Mouse (Mus musculus): ENCODE results near the gene Zbtb48. TPM values are rescaled to one million over a fixed set of nuclear protein-coding genes. Genes with fewer than 3 reads are reported as not detected.
A peak's percentile ranks its signal among the peaks of the same experiment; 100 is the strongest.

The Zbtb48 gene
- total and polyA plus RNA-seq, 3 experiments, result 4.3 to 8.8 (median 5.6) TPM

DNA sequence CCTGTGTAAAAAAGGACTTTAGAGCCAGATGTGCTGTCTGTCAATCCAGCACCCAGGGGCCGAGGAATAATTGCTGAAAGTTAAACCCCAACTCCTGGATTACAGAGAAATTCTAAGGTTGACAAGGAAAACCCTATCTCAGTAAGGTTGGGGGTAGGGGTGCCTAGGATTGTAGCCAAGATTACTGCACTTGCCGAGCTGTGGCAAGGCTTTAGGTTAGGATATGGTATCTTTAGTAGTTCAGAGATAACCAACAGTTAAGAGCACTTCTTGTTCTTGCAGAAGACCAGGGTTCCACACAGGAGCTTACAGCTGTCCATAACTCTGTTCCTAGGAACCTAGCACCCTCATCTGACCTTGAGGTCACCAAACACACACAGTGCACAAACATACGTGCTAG, 29.8 kb downstream of the Zbtb48 start:
- DNase-seq, result no peak
- Histone ChIP-seq H3K36me3 (ENCODE audit: control insufficient read depth, insufficient read depth, low read length) (no peaks in the 10 kb centered on the region; the same call in 1 of the 2 replicates), H3K27ac (no peak overlapping the region)

GRCm38 (mm10) chr4:151996951-151997222, 30.6 kb downstream of the Zbtb48 start:
- no peaks in the 10 kb centered on the region; the same call in 1 of the 2 replicates for H3K36me3 ChIP-seq (ENCODE audit: control insufficient read depth, insufficient read depth, low read length)
- H3K4me3 ChIP-seq, result peak overlapping the region; percentile 94
- WGBS, result 2% methylated on average over 13 of the region's 13 CpGs
- intact Hi-C loops (cut with DNase I), result loop anchor here (1.0 kb wide), 2 partner anchors 10 to 29 kb away; no protein-coding TSS in a partner anchor
- peak overlapping the region; percentile 97 for H3K27ac ChIP-seq
- no peak for DNase-seq
- 0 out of 2 replicates have a peak, but pooled peaks cover 3% of the 10 kb centered on the region for H3K4me1 ChIP-seq (ENCODE audit: control insufficient read depth, insufficient read depth, low read length)
- no peaks in the 10 kb centered on the region for H3K27me3 ChIP-seq (ENCODE audit: control insufficient read depth, insufficient read depth, low read length)
- no peak for TF ChIP-seq POLR2A (IDR thresholded peaks at IDR 0.05; ENCODE audit: insufficient read depth, low read depth, low read length)
- no peak for TF ChIP-seq EP300 (IDR thresholded peaks at IDR 0.05; ENCODE audit: insufficient read depth, low read depth, low read length)
- no peak for TF ChIP-seq CTCF (IDR thresholded peaks at IDR 0.05)
- peak overlapping the region; percentile 88 for H3K9ac ChIP-seq (ENCODE audit: low read depth, low read length)
- H3K79me2 ChIP-seq (replicated peaks; ENCODE audit: control insufficient read depth, insufficient read depth, low read length), result peaks cover 4% of the 10 kb centered on the region; the same call in 1 of the 2 replicates

More for the DNA sequence above, 29.8 kb downstream of the Zbtb48 start:
- H3K27me3 ChIP-seq (ENCODE audit: control insufficient read depth, insufficient read depth, low read length), result no peaks in the 10 kb centered on the region
- TF ChIP-seq POLR2A (IDR thresholded peaks at IDR 0.05; ENCODE audit: insufficient read depth, low read depth, low read length) (no peak), EP300 (IDR thresholded peaks at IDR 0.05; ENCODE audit: insufficient read depth, low read depth, low read length) (no peak), CTCF (IDR thresholded peaks at IDR 0.05) (no peak)
- H3K79me2 ChIP-seq (replicated peaks; ENCODE audit: control insufficient read depth, insufficient read depth, low read length), result peaks cover 4% of the 10 kb centered on the region; the same call in 1 of the 2 replicates
- H3K4me1 ChIP-seq (ENCODE audit: control insufficient read depth, insufficient read depth, low read length), result 0 out of 2 replicates have a peak, but pooled peaks cover 3% of the 10 kb centered on the region
- 72% methylated on average over 3 of the region's 3 CpGs for WGBS
- H3K4me3 ChIP-seq, result no peak overlapping the region
- intact Hi-C loops (cut with DNase I), result loop anchor here (1.0 kb wide), 2 partner anchors 10 to 29 kb away; no protein-coding TSS in a partner anchor
- no peak overlapping the region for H3K9ac ChIP-seq (ENCODE audit: low read depth, low read length)

- intact Hi-C loops (cut with DNase I), result no loop called here
- Histone ChIP-seq H3K36me3 (ENCODE audit: control insufficient read depth, insufficient read depth, low read length) (no peaks in the 10 kb centered on the region; the same call in 1 of the 2 replicates), H3K27me3 (ENCODE audit: control insufficient read depth, insufficient read depth, low read length) (no peaks in the 10 kb centered on the region), H3K4me1 (ENCODE audit: control insufficient read depth, insufficient read depth, low read length) (0 out of 2 replicates have a peak, but pooled peaks cover 3% of the 10 kb centered on the region), H3K79me2 (replicated peaks; ENCODE audit: control insufficient read depth, insufficient read depth, low read length) (peaks cover 4% of the 10 kb centered on the region; the same call in 1 of the 2 replicates), H3K27ac (peak within 1 kb of the TSS; percentile 97), H3K9ac (ENCODE audit: low read depth, low read length) (peak within 1 kb of the TSS; percentile 98), H3K4me3 (peak within 1 kb of the TSS; percentile 94)
- TF ChIP-seq CTCF (IDR thresholded peaks at IDR 0.05) (peak; percentile 26), EP300 (IDR thresholded peaks at IDR 0.05; ENCODE audit: insufficient read depth, low read depth, low read length) (no peak), POLR2A (IDR thresholded peaks at IDR 0.05; ENCODE audit: insufficient read depth, low read depth, low read length) (peak; percentile 88)
- peak; percentile 98 to 99 for DNase-seq
- under 1% methylated on average over 93 of the region's 94 CpGs for WGBS
These were observed 31.1 kb downstream of the Zbtb48 start, which contains the start of gene Phf13 for GRCm38 (mm10) chr4:151996173-151996950. TSS of gene Phf13 (minus strand) at chr4:151996258.

DNA sequence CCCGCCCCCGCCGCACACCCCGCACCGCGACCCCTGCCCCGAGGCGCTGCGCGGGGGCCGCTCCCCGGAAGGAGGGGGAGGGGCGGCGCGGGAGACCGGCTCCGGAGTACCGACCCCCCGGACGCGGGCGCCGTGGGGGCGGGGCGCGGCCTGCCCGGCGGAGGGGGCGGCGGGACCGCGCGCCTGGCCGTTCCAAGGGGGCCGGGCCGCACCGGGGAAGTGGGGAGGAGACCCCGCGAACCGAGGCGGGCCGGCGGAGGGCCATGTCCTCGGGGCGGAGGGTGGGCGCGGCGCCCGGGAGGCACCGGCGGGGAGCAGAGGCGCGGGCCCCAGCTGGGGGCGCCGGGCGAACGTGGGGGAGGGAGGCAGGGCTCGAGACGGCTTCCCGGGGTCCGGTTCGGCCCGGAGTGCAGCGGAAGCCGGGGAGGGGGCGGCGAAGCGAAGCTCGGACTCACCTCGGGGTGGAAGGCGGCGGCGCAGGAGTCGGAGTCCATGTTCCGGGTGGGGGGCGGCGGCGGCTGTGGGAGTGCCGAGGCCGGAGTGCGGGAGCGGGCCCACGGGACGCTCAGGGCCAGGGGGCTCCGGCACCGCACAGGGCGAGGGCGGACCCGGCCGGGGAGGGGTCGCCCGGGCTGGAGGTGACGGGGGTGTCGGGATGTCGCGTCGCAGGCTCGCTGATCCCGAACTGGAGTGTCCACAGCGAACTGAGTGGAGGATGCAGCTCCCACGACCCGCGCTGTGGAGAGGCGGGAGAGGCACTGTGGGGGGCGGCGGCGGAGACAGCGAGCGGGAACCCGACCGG, 31.9 kb downstream of the Zbtb48 start:
- Histone ChIP-seq H3K9ac (ENCODE audit: low read depth, low read length) (peak overlapping the region; percentile 98), H3K36me3 (ENCODE audit: control insufficient read depth, insufficient read depth, low read length) (no peaks in the 10 kb centered on the region; the same call in 1 of the 2 replicates), H3K27ac (peak overlapping the region; percentile 84), H3K4me3 (peak overlapping the region; percentile 94), H3K79me2 (replicated peaks; ENCODE audit: control insufficient read depth, insufficient read depth, low read length) (peaks cover 4% of the 10 kb centered on the region; the same call in 1 of the 2 replicates), H3K27me3 (ENCODE audit: control insufficient read depth, insufficient read depth, low read length) (no peaks in the 10 kb centered on the region), H3K4me1 (ENCODE audit: control insufficient read depth, insufficient read depth, low read length) (0 out of 2 replicates have a peak, but pooled peaks cover 3% of the 10 kb centered on the region)
- intact Hi-C loops (cut with DNase I), result no loop called here
- TF ChIP-seq POLR2A (IDR thresholded peaks at IDR 0.05; ENCODE audit: insufficient read depth, low read depth, low read length) (peak; percentile 43), EP300 (IDR thresholded peaks at IDR 0.05; ENCODE audit: insufficient read depth, low read depth, low read length) (no peak)
- peak; percentile 57 to 58 for DNase-seq
- WGBS, result 2% methylated on average over 82 of the region's 111 CpGs

DNA sequence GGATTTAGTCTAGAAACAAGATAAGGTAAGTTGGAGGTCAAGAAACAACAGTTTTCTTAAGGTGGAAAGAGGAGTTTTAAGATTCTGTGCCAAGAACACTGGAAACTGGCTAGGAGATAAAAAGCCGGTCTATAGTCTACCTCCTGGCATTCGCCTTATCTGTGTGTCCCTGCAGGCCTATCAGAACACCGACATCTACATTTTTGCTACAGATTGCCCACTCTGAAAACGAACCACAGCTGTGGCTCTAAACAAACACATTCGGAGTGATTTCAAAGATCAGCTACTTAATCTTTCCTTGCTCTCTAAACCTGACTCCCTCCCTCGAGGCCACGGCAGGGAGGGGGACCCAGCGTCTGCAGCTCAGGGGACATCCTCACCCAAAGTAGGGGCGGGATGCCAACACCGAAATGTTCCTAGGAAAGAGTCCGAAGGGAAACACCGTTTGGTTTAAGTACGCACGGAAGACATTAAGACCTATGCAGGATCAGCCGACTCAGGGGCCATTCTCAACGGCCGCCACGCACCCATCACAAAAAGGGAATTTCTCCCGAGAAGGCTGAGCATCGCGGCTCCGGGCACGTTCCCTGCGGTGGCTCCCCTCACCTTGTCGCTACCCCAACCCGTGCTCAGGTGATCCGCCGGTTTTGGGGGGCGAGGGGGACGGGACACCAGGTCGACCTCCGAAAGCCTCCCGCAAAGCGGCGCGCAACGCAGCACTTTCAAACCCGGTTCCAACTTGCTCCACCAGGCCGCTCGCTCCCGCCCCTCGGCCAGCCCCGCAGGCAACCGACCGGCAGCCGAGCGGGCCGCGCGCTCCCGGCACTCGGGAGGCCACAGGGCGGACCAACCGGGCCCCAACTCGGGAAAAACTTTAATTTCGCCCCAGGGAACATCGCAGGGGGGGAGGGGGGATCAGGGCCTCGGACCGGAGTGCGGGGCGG, 33.0 kb downstream of the Zbtb48 start:
- Histone ChIP-seq H3K27ac (peak overlapping the region; percentile 6; the same call in 1 of the 2 replicates), H3K9ac (ENCODE audit: low read depth, low read length) (peak overlapping the region; percentile 98), H3K79me2 (replicated peaks; ENCODE audit: control insufficient read depth, insufficient read depth, low read length) (peaks cover 4% of the 10 kb centered on the region; the same call in 1 of the 2 replicates), H3K4me1 (ENCODE audit: control insufficient read depth, insufficient read depth, low read length) (0 out of 2 replicates have a peak, but pooled peaks cover 3% of the 10 kb centered on the region), H3K36me3 (ENCODE audit: control insufficient read depth, insufficient read depth, low read length) (no peaks in the 10 kb centered on the region; the same call in 1 of the 2 replicates), H3K4me3 (peak overlapping the region; percentile 94), H3K27me3 (ENCODE audit: control insufficient read depth, insufficient read depth, low read length) (no peaks in the 10 kb centered on the region)
- 4% methylated on average over 55 of the region's 61 CpGs for WGBS
- TF ChIP-seq POLR2A (IDR thresholded peaks at IDR 0.05; ENCODE audit: insufficient read depth, low read depth, low read length) (no peak), CTCF (IDR thresholded peaks at IDR 0.05) (no peak), EP300 (IDR thresholded peaks at IDR 0.05; ENCODE audit: insufficient read depth, low read depth, low read length) (no peak)
- DNase-seq, result peak; percentile 53 to 64
- intact Hi-C loops (cut with DNase I), result no loop called here

Data from heart, adult 2 months (tissue).